Mouse (Mus musculus) embryonic facial prominence, embryonic 11.5 days (tissue): ENCODE results near the gene Efcab6. TPM values are rescaled to one million over a fixed set of nuclear protein-coding genes. Genes with fewer than 3 reads are reported as not detected.
A peak's percentile ranks its signal among the peaks of the same experiment; 100 is the strongest.

ENCODE experiments used
- ATAC-seq: fragments of 200-750 bp; cut with Nextera tagmentation; replicated peaks from 2 replicates; pipeline ENCODE4 v1.8.0; 2017; ENCODE audit warnings: low read depth; ENCODE audit not compliant: insufficient number of reproducible peaks, low FRiP score, low TSS enrichment
- DNase-seq: peaks from one replicate; pipeline ENCODE4 v3.0.0-alpha.2; 2015; ENCODE audit warnings: low spot score
- H3K27ac ChIP-seq: fragments of 300-500 bp; sonication (generic); replicated peaks from 2 replicates; pipeline ENCODE4 v1.5.1; 2014; ENCODE audit warnings: mild to moderate bottlenecking, low read depth, low read length, control low read depth
- H3K27me3 ChIP-seq: fragments of 300-500 bp; sonication (generic); 2 replicates; pipeline ENCODE4 v1.6.1; 2014; ENCODE audit warnings: mild to moderate bottlenecking, low read length, moderate library complexity, mixed read lengths; ENCODE audit not compliant: control insufficient read depth, insufficient read depth
- H3K36me3 ChIP-seq: fragments of 300-500 bp; sonication (generic); replicated peaks from 2 replicates; pipeline ENCODE4 v1.6.1; 2014; ENCODE audit warnings: low read depth, mild to moderate bottlenecking, low read length, moderate library complexity, mixed read lengths; ENCODE audit not compliant: control insufficient read depth, insufficient read depth
- H3K4me1 ChIP-seq: fragments of 300-500 bp; sonication (generic); 2 replicates; pipeline ENCODE4 v1.6.1; 2014; ENCODE audit warnings: low read length, mixed read lengths; ENCODE audit not compliant: control insufficient read depth, insufficient read depth
- H3K4me2 ChIP-seq: fragments of 300-500 bp; sonication (generic); 2 replicates; pipeline ENCODE4 v1.6.1; 2014; ENCODE audit warnings: low read depth, mild to moderate bottlenecking, control low read depth, low read length, moderate library complexity
- H3K4me3 ChIP-seq: fragments of 300-500 bp; sonication (generic); 2 replicates; pipeline ENCODE4 v1.5.1; 2014; ENCODE audit warnings: low read depth, low read length, control low read depth
- H3K9ac ChIP-seq: fragments of 300-500 bp; sonication (generic); replicated peaks from 2 replicates; pipeline ENCODE4 v1.6.1; 2014; ENCODE audit warnings: mild to moderate bottlenecking, control low read depth, low read length
- H3K9me3 ChIP-seq: fragments of 300-500 bp; sonication (generic); replicated peaks from 2 replicates; pipeline ENCODE4 v1.6.1; 2016; ENCODE audit warnings: mild to moderate bottlenecking, low read length, inconsistent platforms, mixed read lengths; ENCODE audit not compliant: control insufficient read depth
- WGBS: fragments of 180-500 bp; shearing (Covaris S2); extraction: QIAGEN DNeasy Blood & Tissue Kit; methylation state at CpG from one replicate; pipeline ENCODE4 v1.1.7; 2014; 5-methylcytosine and 5-hydroxymethylcytosine counted together
- polyA plus RNA-seq: library from polyadenylated mRNA; unstranded; fragments of >200 nt; fragmentation: Nextera tagmentation; extraction: Ambion mirVana; gene quantifications from 2 replicates; pipeline ENCODE4 v1.2.1, GENCODE M21; 2014

The Efcab6 gene
- polyA plus RNA-seq, 1 experiment from 2014 or later, result 0.20 TPM

- H3K27ac ChIP-seq, result no peak overlapping the region
- H3K4me1 ChIP-seq, result no peaks in the 10 kb centered on the region
- DNase-seq (no peak), ATAC-seq (no peak)
- no peak overlapping the region for H3K9ac ChIP-seq
- no peak overlapping the region for H3K4me3 ChIP-seq
- no peaks in the 10 kb centered on the region for H3K9me3 ChIP-seq
- no peaks in the 10 kb centered on the region for H3K27me3 ChIP-seq
- H3K36me3 ChIP-seq, result no peaks in the 10 kb centered on the region
- 89% methylated on average over 6 of the region's 6 CpGs for WGBS
- no peak overlapping the region for H3K4me2 ChIP-seq
Measured at GRCm38 (mm10) chr15:84024851-84025250, 40.3 kb downstream of the Efcab6 start.

- Histone ChIP-seq H3K36me3 (no peaks in the 10 kb centered on the region), H3K9ac (no peak overlapping the region), H3K27ac (no peak overlapping the region), H3K4me3 (no peak overlapping the region), H3K9me3 (no peaks in the 10 kb centered on the region), H3K27me3 (no peaks in the 10 kb centered on the region; the same call in 1 of the 2 replicates), H3K4me1 (no peaks in the 10 kb centered on the region), H3K4me2 (no peak overlapping the region)
- ATAC-seq (no peak), DNase-seq (no peak)
- WGBS, result 54% methylated on average over 17 of the region's 17 CpGs
Measured at GRCm38 (mm10) chr15:84009366-84010083, 55.7 kb downstream of the Efcab6 start.

- H3K4me1 ChIP-seq, result no peaks in the 10 kb centered on the region
- ATAC-seq, result no peak
- no peak overlapping the region for H3K4me3 ChIP-seq
- no peaks in the 10 kb centered on the region for H3K27me3 ChIP-seq
- H3K36me3 ChIP-seq, result no peaks in the 10 kb centered on the region
- H3K4me2 ChIP-seq, result no peak overlapping the region
- no peaks in the 10 kb centered on the region for H3K9me3 ChIP-seq
- H3K27ac ChIP-seq, result no peak overlapping the region
- no peak for DNase-seq
- H3K9ac ChIP-seq, result no peak overlapping the region
- 88% methylated on average over 14 of the region's 14 CpGs for WGBS
Measured at GRCm38 (mm10) chr15:84004306-84004705, 60.9 kb downstream of the Efcab6 start.

GRCm38 (mm10) chr15:83999071-83999470, 66.1 kb downstream of the Efcab6 start:
- H3K4me2 ChIP-seq, result no peak overlapping the region
- H3K36me3 ChIP-seq, result no peaks in the 10 kb centered on the region
- H3K27me3 ChIP-seq, result 0 out of 2 replicates have a peak, but pooled peaks cover 2% of the 10 kb centered on the region
- no peak overlapping the region for H3K9ac ChIP-seq
- no peak overlapping the region for H3K4me3 ChIP-seq
- no peak overlapping the region for H3K27ac ChIP-seq
- DNase-seq, result no peak
- 0 out of 2 replicates have a peak, but pooled peaks cover 2% of the 10 kb centered on the region for H3K4me1 ChIP-seq
- no peaks in the 10 kb centered on the region for H3K9me3 ChIP-seq
- ATAC-seq, result no peak
- WGBS, result 78% methylated on average over 3 of the region's 3 CpGs

GRCm38 (mm10) chr15:83998586-83998985, 66.6 kb downstream of the Efcab6 start:
- no peak overlapping the region for H3K4me3 ChIP-seq
- ATAC-seq, result no peak
- H3K36me3 ChIP-seq, result no peaks in the 10 kb centered on the region
- H3K4me2 ChIP-seq, result peak overlapping the region; percentile 43
- no peak overlapping the region for H3K27ac ChIP-seq
- no peak for DNase-seq
- 0 out of 2 replicates have a peak, but pooled peaks cover 2% of the 10 kb centered on the region for H3K4me1 ChIP-seq
- H3K9ac ChIP-seq, result no peak overlapping the region
- no peaks in the 10 kb centered on the region for H3K9me3 ChIP-seq
- WGBS, result 55% methylated on average over 7 of the region's 7 CpGs
- H3K27me3 ChIP-seq, result 0 out of 2 replicates have a peak, but pooled peaks cover 2% of the 10 kb centered on the region

GRCm38 (mm10) chr15:83998115-83998514, 67.1 kb downstream of the Efcab6 start:
- H3K36me3 ChIP-seq, result no peaks in the 10 kb centered on the region
- 0 out of 2 replicates have a peak, but pooled peaks cover 2% of the 10 kb centered on the region for H3K4me1 ChIP-seq
- H3K4me3 ChIP-seq, result no peak overlapping the region
- ATAC-seq (0 out of 2 replicates have a peak, but pooled peaks have one; percentile 56), DNase-seq (peak; percentile 49)
- no peak overlapping the region for H3K27ac ChIP-seq
- H3K9me3 ChIP-seq, result no peaks in the 10 kb centered on the region
- WGBS, result 6% methylated on average over 19 of the region's 19 CpGs
- H3K27me3 ChIP-seq, result 0 out of 2 replicates have a peak, but pooled peaks cover 2% of the 10 kb centered on the region
- peak overlapping the region; percentile 43 for H3K4me2 ChIP-seq
- H3K9ac ChIP-seq, result no peak overlapping the region

GRCm38 (mm10) chr15:83997550-83997949, 67.6 kb downstream of the Efcab6 start:
- Histone ChIP-seq H3K4me2 (no peak overlapping the region), H3K36me3 (no peaks in the 10 kb centered on the region), H3K4me1 (0 out of 2 replicates have a peak, but pooled peaks cover 2% of the 10 kb centered on the region), H3K27ac (no peak overlapping the region), H3K9me3 (no peaks in the 10 kb centered on the region), H3K9ac (no peak overlapping the region), H3K27me3 (0 out of 2 replicates have a peak, but pooled peaks cover 2% of the 10 kb centered on the region), H3K4me3 (no peak overlapping the region)
- no peak for ATAC-seq
- 14% methylated on average over 4 of the region's 4 CpGs for WGBS
- no peak for DNase-seq

- Histone ChIP-seq H3K9me3 (no peaks in the 10 kb centered on the region), H3K4me2 (no peak overlapping the region), H3K27me3 (0 out of 2 replicates have a peak, but pooled peaks cover 2% of the 10 kb centered on the region), H3K27ac (no peak overlapping the region), H3K4me3 (no peak overlapping the region), H3K9ac (no peak overlapping the region), H3K4me1 (0 out of 2 replicates have a peak, but pooled peaks cover 2% of the 10 kb centered on the region), H3K36me3 (no peaks in the 10 kb centered on the region)
- DNase-seq, result no peak
- WGBS, result 68% methylated on average over 7 of the region's 7 CpGs
- ATAC-seq, result no peak
Measured at GRCm38 (mm10) chr15:83996864-83997263, 68.3 kb downstream of the Efcab6 start.
